Mouse (Mus musculus): ENCODE data around the gene Rfx8. TPM values are rescaled to one million over a fixed set of nuclear protein-coding genes. Genes with fewer than 3 reads are reported as not detected.
A peak's percentile ranks its signal among the peaks of the same experiment; 100 is the strongest.

Gene Rfx8
- 0.43 and 0.70 TPM in 2 replicates for polyA plus RNA-seq (2015; fragmentation: Nextera tagmentation; extraction: Ambion mirVana)

DNA sequence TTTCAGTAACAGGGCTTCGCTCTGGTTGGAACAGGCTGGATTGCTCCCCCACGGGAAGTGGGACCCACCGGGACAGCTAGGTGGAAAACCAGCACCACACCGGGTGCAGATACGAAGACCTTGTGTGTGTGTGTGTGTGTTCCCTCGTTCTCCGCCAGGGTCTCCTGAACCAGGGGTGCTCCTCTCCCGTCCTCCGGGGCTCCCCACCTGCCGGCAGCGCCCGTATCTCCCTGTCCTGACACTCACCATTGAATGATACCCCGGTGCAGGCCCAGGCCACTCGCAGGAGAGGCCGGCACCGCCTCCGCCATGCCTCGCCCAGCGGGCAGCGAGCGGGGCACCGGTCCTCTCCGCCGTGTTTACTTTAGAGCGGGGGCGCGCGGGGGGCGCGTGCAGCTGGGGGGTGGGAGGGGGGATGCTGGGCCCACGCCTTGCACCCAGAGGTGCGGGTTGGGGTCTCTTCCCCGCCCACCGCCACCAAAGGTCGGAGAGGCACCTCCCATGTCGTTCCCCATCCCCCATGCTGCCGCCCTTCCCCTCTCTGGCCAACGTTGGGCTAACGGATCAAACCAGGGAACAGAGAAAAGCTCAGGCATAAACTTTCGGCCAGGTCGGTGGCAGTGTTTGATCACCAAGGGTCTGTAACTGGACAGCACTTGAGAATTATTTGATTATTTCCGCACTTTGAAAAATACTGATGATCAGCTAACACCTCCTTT, at the start of gene Rfx8:
Gene Rfx8, minus strand, starts transcription at position 366 of the 719 bp plus-strand sequence.
- Histone ChIP-seq H3K9ac (peak within 1 kb of the TSS; percentile 59), H3K4me3 (peak within 1 kb of the TSS; percentile 57), H3K4me2 (peak within 1 kb of the TSS; percentile 71), H3K27me3 (no peaks in the 10 kb centered on the region), H3K9me3 (replicated peaks) (no peaks in the 10 kb centered on the region), H3K4me1 (replicated peaks) (peaks cover 12% of the 10 kb centered on the region), H3K27ac (peak within 1 kb of the TSS; percentile 7), H3K36me3 (no peaks in the 10 kb centered on the region)
- WGBS, result 4% methylated on average over 42 of the region's 42 CpGs
- peak; percentile 64 for ATAC-seq (replicated peaks; ENCODE audit: insufficient number of reproducible peaks, insufficient read depth, low FRiP score, low read depth)

DNA sequence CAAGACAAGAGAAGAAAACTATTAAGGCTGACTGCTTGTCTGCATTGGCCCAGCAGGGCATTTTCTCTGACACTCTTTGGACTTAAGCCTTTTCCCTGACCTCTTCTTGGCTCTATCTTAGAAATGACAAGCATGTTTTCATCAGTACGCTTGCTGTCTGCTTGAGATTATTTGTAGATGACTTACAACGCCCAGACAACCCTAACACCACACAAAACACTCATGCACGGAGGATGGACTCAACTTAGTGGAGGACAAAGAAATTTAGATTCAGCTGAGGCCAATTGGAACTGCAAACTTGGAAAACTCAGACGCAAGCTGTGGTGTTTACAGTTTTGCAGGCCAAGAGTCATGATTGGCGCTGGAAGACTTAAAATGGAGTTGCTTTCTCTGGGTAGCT, 49.6 kb upstream of the Rfx8 start:
- peaks cover 14% of the 10 kb centered on the region; the same call in 1 of the 2 replicates for H3K4me1 ChIP-seq (replicated peaks)
- H3K9ac ChIP-seq, result no peak overlapping the region
- no peaks in the 10 kb centered on the region for H3K36me3 ChIP-seq
- WGBS, result 57% methylated on average over 5 of the region's 5 CpGs
- ATAC-seq (replicated peaks; ENCODE audit: insufficient number of reproducible peaks, insufficient read depth, low FRiP score, low read depth), result no peak
- H3K4me2 ChIP-seq, result no peak overlapping the region
- H3K9me3 ChIP-seq (replicated peaks), result no peaks in the 10 kb centered on the region
- no peaks in the 10 kb centered on the region for H3K27me3 ChIP-seq
- no peak overlapping the region for H3K4me3 ChIP-seq
- H3K27ac ChIP-seq, result no peak overlapping the region

DNA sequence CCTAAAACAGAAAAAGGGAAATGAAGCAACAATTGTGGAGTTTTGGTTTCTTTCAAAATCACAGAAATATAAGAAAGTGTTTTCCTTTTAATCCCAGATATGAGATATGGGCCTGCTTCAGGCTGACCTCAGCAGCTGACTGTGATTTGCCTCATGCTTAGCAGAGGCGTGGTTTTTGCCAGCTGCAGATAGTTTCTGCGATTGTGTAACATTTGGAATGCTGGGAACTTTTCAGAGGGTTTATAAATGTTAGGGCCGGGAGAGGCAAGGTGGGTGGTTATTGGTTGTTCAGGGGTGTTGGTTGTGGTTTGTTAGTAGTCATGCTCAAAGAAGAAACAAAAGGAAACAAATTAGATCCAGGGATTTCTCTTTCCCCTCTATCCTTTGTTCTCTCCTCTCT, 47.2 kb upstream of the Rfx8 start:
- Histone ChIP-seq H3K4me2 (no peak overlapping the region), H3K27ac (no peak overlapping the region), H3K9ac (no peak overlapping the region), H3K4me3 (no peak overlapping the region), H3K36me3 (no peaks in the 10 kb centered on the region), H3K4me1 (replicated peaks) (peaks cover 9% of the 10 kb centered on the region; the same call in 1 of the 2 replicates), H3K9me3 (replicated peaks) (no peaks in the 10 kb centered on the region), H3K27me3 (no peaks in the 10 kb centered on the region)
- no peak for ATAC-seq (replicated peaks; ENCODE audit: insufficient number of reproducible peaks, insufficient read depth, low FRiP score, low read depth)
- WGBS, result 84% methylated on average over 3 of the region's 3 CpGs

DNA sequence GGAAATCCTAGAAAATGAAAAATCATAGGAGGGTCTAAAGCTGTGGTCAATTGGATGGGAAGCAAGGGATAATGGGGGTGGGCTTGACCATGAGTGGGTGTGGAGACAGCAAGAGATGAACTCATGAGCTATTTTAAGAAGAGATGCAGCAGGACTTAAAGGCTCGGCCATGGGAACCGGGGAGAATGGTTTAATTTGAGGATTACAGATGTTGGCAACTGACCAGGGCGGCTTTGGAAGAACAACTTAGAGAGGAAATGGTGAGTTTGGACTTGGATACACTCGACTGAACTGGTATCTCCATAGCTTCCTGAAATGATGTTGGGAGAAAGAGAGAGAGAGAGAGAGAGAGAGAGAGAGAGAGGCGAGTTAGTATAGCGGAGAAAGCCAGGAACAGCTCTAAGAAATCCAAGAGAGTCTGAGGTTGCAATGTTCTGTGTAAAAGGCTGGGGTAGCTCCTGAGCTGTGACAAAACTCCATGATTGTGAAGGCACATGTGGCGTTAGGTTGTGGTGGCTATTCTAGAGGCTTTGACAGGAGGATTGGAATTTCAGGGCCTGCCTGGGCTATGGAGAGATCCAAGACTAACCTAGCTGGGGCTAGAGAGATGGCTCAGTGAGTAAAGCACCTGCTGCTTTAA, 45.2 kb upstream of the Rfx8 start:
- Histone ChIP-seq H3K4me2 (no peak overlapping the region), H3K9ac (no peak overlapping the region), H3K4me1 (replicated peaks) (peaks cover 19% of the 10 kb centered on the region), H3K27me3 (no peaks in the 10 kb centered on the region), H3K36me3 (no peaks in the 10 kb centered on the region), H3K27ac (peak overlapping the region; percentile 43; the same call in 1 of the 2 replicates), H3K9me3 (replicated peaks) (no peaks in the 10 kb centered on the region), H3K4me3 (no peak overlapping the region)
- ATAC-seq (replicated peaks; ENCODE audit: insufficient number of reproducible peaks, insufficient read depth, low FRiP score, low read depth), result no peak
- 58% methylated on average over 7 of the region's 7 CpGs for WGBS

DNA sequence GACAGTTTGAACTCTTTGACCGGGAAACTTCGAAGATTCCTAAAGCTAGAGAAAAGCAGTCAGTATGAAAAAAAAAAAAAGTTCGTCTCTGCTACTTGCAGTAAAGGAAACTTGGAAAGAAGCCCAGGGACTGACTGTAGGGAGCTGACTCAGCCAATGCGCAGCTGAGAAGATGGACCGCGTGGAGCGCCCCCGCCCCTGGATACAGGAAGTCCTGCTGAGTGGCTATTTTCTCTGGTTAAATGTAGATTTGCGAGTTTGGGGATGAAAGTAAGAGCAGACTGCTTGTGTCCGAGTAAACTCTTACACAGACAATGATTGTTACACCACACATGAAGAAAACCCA, 41.2 kb upstream of the Rfx8 start:
- peaks cover 48% of the 10 kb centered on the region for H3K4me1 ChIP-seq (replicated peaks)
- 4% methylated on average over 10 of the region's 10 CpGs for whole genome bisulfite sequencing
- ATAC-seq (replicated peaks; ENCODE audit: insufficient number of reproducible peaks, insufficient read depth, low FRiP score, low read depth), result peak; percentile 82

DNA sequence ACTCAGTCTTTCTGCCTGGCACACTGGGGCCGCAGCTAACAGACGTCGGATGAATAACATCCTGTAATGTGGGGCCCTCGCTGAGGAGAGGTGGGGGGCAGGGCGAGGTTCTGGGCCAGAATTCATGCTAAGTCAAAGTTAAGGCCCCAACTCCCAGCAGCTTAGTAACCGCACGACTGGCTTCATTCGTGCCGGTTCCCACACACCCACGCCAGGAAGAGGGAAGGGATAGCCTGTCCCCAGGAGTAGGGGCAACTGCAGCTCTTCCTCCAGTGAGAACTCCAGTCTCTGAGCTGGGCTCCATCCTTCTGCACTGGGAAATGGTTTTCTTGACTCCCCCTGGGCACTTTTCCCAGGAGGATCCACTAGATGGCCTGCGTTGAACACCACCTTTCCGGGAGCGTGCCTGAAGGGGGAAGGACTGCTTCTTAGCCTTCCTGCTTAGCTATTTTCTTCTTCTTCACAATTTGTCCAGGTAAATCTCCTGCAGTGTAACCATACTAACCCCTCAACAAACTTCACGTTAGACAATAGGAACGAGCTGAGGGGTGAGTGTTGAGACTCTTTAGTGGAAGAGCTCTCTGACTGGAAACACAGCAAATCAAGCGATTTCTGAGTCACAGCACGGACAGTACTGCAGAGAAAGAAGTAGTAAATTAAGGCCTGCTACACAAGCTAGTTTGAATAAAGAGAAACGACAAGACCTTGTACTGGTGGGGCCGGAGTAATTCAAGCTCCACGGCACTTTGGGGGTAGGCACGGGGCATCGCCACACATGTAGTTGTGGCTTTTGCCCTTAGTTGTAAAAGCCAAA, 40.6 kb upstream of the Rfx8 start:
- WGBS, result 5% methylated on average over 22 of the region's 22 CpGs
- Histone ChIP-seq H3K4me1 (replicated peaks) (peaks cover 51% of the 10 kb centered on the region), H3K9ac (peak overlapping the region; percentile 28; the same call in 1 of the 2 replicates), H3K4me3 (peak overlapping the region; percentile 38), H3K27ac (peak overlapping the region; percentile 90), H3K27me3 (no peaks in the 10 kb centered on the region), H3K36me3 (no peaks in the 10 kb centered on the region), H3K4me2 (peak overlapping the region; percentile 64), H3K9me3 (replicated peaks) (no peaks in the 10 kb centered on the region)
- ATAC-seq (replicated peaks; ENCODE audit: insufficient number of reproducible peaks, insufficient read depth, low FRiP score, low read depth), result peak; percentile 20; the same call in 1 of the 2 replicates

More for the DNA sequence above, 41.2 kb upstream of the Rfx8 start:
- no peaks in the 10 kb centered on the region for H3K36me3 ChIP-seq
- H3K9me3 ChIP-seq (replicated peaks), result no peaks in the 10 kb centered on the region
- H3K27me3 ChIP-seq, result no peaks in the 10 kb centered on the region
- H3K4me3 ChIP-seq, result peak overlapping the region; percentile 38
- peak overlapping the region; percentile 28; the same call in 1 of the 2 replicates for H3K9ac ChIP-seq
- H3K4me2 ChIP-seq, result peak overlapping the region; percentile 64
- peak overlapping the region; percentile 90 for H3K27ac ChIP-seq

DNA sequence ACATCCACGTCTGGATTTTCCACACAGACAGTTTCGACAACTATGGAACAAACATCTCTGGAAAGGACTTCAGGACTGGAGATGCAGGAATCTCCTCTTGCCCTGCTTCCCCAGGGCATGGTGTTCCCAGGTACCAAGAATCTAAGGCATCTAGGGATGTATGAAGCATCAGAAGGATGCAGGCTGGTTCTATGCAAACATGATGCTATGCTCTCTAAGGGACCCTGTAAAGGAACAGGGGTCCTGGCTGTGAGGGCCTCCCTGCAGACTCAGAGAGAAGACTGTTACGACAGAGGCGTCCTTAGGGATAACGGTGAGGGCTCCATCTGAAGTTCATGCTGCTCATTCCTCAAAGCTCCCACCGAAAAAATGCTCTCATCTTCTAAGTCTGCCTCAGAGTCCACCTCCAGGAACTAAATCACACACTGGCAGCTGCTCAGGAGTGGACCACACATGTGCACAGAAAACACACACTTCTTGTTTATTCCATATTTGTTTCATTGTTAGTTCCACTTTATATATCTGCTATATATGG, 39.5 kb upstream of the Rfx8 start:
- 73% methylated on average over 6 of the region's 6 CpGs for WGBS
- Histone ChIP-seq H3K4me1 (replicated peaks) (peaks cover 48% of the 10 kb centered on the region), H3K27ac (peak overlapping the region; percentile 44; the same call in 1 of the 2 replicates), H3K4me3 (no peak overlapping the region), H3K36me3 (no peaks in the 10 kb centered on the region), H3K27me3 (no peaks in the 10 kb centered on the region), H3K4me2 (no peak overlapping the region), H3K9me3 (replicated peaks) (no peaks in the 10 kb centered on the region), H3K9ac (no peak overlapping the region)
- ATAC-seq (replicated peaks; ENCODE audit: insufficient number of reproducible peaks, insufficient read depth, low FRiP score, low read depth), result no peak

DNA sequence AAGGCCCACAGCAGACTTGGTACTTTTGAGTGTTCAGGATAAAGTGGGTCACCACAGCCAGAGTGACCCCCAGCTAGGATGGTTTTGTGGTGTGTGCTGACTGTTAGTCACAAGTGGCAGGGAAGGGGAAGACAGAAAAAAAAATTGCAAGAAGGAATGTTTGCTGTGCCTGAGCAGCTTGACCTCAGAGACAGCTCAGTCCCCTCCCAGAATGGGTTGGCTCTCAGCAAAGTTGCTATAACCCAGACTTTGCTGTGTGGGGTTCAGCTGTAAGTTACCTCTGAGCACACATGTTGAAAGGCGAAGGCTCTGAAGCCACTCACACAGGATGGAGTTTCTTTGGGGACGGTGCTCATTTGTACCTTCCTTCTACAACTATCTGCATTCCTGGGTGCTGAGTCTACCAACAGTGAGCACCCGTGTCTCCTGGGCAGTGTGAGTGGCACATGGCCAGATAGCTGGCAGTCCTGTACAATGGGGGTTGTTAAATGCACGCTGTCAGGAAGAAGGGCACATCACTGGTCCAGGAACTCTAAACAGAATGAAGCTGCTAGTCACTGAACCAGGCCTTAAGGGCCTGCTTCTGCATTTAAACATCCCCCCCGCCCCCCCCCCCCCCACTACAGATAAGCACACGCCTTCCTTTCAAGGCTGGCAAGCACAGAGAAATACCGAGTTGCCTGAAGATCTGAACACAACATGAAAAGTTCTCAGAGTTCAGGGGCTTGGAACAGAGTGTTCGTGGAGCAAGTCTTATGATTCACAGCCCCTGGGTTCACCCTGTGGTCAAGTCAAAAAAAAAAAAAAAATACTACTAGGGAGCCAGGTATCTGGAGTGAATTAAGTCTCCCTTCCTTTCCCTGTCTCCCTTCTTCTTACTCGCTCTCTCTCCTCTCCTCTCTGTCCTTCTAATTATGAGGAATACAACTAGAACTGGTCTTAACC, 38.7 kb upstream of the Rfx8 start:
- H3K9ac ChIP-seq, result no peak overlapping the region
- no peaks in the 10 kb centered on the region for H3K9me3 ChIP-seq (replicated peaks)
- WGBS, result 23% methylated on average over 9 of the region's 9 CpGs
- no peak for ATAC-seq (replicated peaks; ENCODE audit: insufficient number of reproducible peaks, insufficient read depth, low FRiP score, low read depth)
- H3K36me3 ChIP-seq, result no peaks in the 10 kb centered on the region
- H3K4me2 ChIP-seq, result 0 out of 2 replicates have a peak overlapping the region, but pooled peaks have one; percentile 6
- peaks cover 52% of the 10 kb centered on the region for H3K4me1 ChIP-seq (replicated peaks)
- H3K27me3 ChIP-seq, result no peaks in the 10 kb centered on the region
- H3K4me3 ChIP-seq, result no peak overlapping the region
- peak overlapping the region; percentile 44 for H3K27ac ChIP-seq

DNA sequence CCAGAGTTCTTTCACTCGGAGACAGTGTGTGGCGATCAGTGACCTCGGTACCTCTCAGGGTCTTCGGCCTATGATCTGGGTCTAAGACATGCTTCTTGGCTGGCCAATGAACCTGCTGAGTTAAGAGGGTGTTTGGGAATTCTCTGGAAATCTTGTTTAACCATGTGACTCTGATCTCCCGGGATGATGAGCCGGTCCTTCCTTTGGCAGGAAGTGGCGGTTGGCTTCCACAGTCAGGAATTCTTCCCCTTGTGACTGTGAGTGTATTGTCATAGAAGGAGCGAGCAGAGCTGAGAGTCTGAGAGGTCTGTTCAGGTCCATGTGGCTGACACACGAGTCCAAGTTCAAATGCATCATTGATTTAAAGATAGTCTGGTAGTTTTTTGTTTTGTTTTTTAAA, 37.4 kb upstream of the Rfx8 start:
- Histone ChIP-seq H3K9me3 (replicated peaks) (no peaks in the 10 kb centered on the region), H3K4me1 (replicated peaks) (peaks cover 58% of the 10 kb centered on the region), H3K9ac (no peak overlapping the region), H3K27ac (peak overlapping the region; percentile 15; the same call in 1 of the 2 replicates), H3K4me2 (no peak overlapping the region), H3K4me3 (no peak overlapping the region), H3K27me3 (no peaks in the 10 kb centered on the region), H3K36me3 (no peaks in the 10 kb centered on the region)
- ATAC-seq (replicated peaks; ENCODE audit: insufficient number of reproducible peaks, insufficient read depth, low FRiP score, low read depth), result no peak
- 68% methylated on average over 9 of the region's 9 CpGs for WGBS

DNA sequence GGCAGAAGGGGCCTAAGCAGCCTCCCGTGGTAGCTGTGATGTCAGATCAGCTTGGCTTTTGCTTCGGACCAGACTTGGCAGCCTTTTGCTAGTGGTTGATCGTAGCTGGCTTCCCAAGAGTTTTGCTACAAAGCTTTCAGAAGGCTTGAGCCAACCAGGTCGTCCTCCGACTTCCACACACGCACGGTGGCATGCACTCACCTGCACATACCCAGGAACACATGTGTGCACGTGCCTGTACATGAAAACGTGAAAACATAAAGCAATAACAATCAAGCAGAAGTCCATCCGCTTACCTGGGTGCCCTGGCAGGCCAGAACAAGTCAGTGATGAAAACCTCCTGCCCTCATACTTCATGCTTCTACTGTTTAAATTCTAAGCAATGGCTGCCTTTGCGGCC, 36.2 kb upstream of the Rfx8 start:
- Histone ChIP-seq H3K4me2 (no peak overlapping the region), H3K9ac (no peak overlapping the region), H3K36me3 (no peaks in the 10 kb centered on the region), H3K4me1 (replicated peaks) (peaks cover 52% of the 10 kb centered on the region), H3K9me3 (replicated peaks) (no peaks in the 10 kb centered on the region), H3K4me3 (no peak overlapping the region), H3K27me3 (no peaks in the 10 kb centered on the region), H3K27ac (peak overlapping the region; percentile 15; the same call in 1 of the 2 replicates)
- no peak for ATAC-seq (replicated peaks; ENCODE audit: insufficient number of reproducible peaks, insufficient read depth, low FRiP score, low read depth)
- WGBS, result 68% methylated on average over 11 of the region's 11 CpGs
